Mouse (Mus musculus): ENCODE measurements around the gene Gm10638. TPM values are rescaled to one million over a fixed set of nuclear protein-coding genes. Genes with fewer than 3 reads are reported as not detected.
A peak's percentile ranks its signal among the peaks of the same experiment; 100 is the strongest.

Gm10638 gene
- polyA plus RNA-seq, 1 experiment: not detected

DNA sequence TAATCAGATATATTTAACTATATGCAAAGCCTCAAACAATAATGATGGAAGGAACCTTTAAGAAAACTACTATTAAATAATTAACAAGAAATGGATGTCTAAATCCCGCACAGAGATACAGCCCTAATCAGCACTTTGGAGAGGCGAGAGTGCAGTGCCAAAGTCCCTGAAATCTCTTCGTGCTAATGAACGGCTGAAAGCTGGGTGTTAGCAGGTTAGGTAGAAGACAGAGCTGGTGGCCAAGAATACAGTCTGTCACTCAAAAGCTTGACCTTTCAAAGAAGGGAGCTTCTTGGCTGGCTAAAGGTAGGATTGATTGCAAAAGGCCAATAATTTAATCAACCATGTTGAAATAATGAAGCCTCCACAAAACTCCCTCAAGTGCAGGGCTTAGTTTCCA is 11.3 kb upstream of the Gm10638 start:
- H3K4me3 ChIP-seq (ENCODE audit: low read depth, low read length): no peak overlapping the region

DNA sequence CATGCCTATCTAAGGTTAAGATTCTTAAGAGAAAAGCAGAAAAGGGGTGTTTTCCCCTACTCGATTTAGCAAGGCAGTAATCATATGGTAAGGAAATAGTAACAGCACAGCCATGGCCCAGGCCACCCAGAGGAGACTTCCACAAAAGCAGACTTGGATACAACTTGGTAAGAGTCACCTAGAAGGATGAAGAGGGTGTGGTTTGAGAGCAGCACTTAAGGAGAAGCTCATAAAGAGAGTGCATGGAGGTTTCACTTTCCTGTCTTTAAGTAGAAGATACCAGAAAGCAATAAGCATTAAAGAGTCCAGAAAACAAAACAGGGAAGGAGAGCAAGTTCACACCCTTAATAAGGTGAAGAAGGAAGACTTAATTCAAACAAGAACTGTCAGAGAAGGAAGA is 10.5 kb upstream of the Gm10638 start:
- H3K27me3 ChIP-seq (ENCODE audit: control insufficient read depth, insufficient read depth, low read length, poor library complexity, severe bottlenecking): no peaks in the 10 kb centered on the region; the same call in 1 of the 2 replicates
- H3K4me1 ChIP-seq (ENCODE audit: control insufficient read depth, insufficient read depth, low read length): peaks cover 1% of the 10 kb centered on the region
- TF ChIP-seq EP300 (IDR thresholded peaks at IDR 0.05; ENCODE audit: insufficient read depth, low read depth, low read length): no peak
- no peak for TF ChIP-seq CTCF (IDR thresholded peaks at IDR 0.05; ENCODE audit: low read depth, low read length)
- no peak for TF ChIP-seq POLR2A (IDR thresholded peaks at IDR 0.05; ENCODE audit: insufficient read depth, low read length)
- peaks cover 10% of the 10 kb centered on the region for H3K9me3 ChIP-seq (replicated peaks; ENCODE audit: control insufficient read depth, insufficient read depth, low read length, poor library complexity, severe bottlenecking)
- H3K27ac ChIP-seq (ENCODE audit: insufficient read depth, low read length): no peak overlapping the region; the same call in 1 of the 2 replicates
- no peak overlapping the region for H3K9ac ChIP-seq (ENCODE audit: low read depth, poor library complexity, severe bottlenecking)
- no peaks in the 10 kb centered on the region for H3K36me3 ChIP-seq (ENCODE audit: control insufficient read depth, insufficient read depth, low read length, poor library complexity, severe bottlenecking)
- no peak overlapping the region for H3K4me3 ChIP-seq (ENCODE audit: low read depth, low read length)

More for the DNA sequence above, 11.3 kb upstream of the Gm10638 start:
- Histone ChIP-seq H3K9me3 (replicated peaks; ENCODE audit: control insufficient read depth, insufficient read depth, low read length, poor library complexity, severe bottlenecking) (peaks cover 4% of the 10 kb centered on the region; the same call in 1 of the 2 replicates), H3K4me1 (ENCODE audit: control insufficient read depth, insufficient read depth, low read length) (peaks cover 1% of the 10 kb centered on the region), H3K27me3 (ENCODE audit: control insufficient read depth, insufficient read depth, low read length, poor library complexity, severe bottlenecking) (no peaks in the 10 kb centered on the region), H3K27ac (ENCODE audit: insufficient read depth, low read length) (no peak overlapping the region), H3K9ac (ENCODE audit: low read depth, poor library complexity, severe bottlenecking) (no peak overlapping the region), H3K36me3 (ENCODE audit: control insufficient read depth, insufficient read depth, low read length, poor library complexity, severe bottlenecking) (no peaks in the 10 kb centered on the region)
- TF ChIP-seq EP300 (IDR thresholded peaks at IDR 0.05; ENCODE audit: insufficient read depth, low read depth, low read length) (no peak), CTCF (IDR thresholded peaks at IDR 0.05; ENCODE audit: low read depth, low read length) (no peak)

DNA sequence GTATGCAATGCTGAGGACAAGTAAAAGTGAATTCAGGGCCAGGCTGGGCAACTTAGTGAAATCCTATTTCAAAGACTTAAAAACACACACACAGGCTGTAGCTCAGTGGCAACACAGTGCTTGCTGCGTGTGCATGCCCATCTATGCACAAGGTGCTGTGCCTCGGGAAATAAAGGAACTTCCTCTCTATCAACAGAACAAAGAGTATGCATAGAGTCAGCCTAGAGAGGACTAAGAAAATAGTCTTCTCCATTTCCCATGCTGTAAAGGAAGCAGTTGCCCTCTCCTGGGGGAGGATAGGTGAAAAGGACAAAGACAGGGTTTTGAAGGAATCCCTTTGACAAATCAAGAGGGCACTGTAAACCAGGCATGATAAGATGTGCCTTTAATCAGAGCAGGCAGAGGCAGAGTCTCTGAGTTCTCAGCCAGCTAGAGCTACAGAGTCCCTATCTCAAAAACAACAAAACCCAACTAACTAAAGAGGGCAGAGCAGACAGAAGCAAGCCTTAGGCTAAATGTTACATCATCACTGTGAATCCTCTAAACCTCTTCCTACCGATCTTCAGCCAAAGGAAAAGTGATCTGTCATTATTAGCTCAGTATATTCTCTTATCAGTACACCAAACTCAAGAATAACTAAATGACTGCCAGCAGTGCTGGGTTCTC is 9.9 kb upstream of the Gm10638 start:
- TF ChIP-seq CTCF (IDR thresholded peaks at IDR 0.05; ENCODE audit: low read depth, low read length) (no peak), EP300 (IDR thresholded peaks at IDR 0.05; ENCODE audit: insufficient read depth, low read depth, low read length) (no peak), POLR2A (IDR thresholded peaks at IDR 0.05; ENCODE audit: insufficient read depth, low read length) (no peak)

DNA sequence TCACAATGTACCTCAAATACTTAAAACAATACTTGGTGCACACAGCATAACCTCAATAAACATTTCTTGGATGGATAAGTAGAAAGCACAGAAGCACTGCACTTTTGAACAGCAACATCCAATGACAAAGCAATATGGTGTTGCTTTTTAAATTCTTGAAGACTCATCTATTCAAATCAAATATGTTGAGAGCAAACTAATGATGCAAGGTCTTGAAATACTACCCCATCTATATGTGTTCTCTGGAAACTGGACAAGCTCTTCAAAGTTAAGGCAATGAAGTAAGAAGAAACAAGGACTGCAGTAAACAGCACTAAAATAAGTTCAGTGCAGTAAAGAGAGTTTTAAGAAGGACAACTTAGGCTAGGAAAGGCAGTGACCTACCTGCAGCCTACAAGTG is 4.6 kb upstream of the Gm10638 start:
- Histone ChIP-seq H3K36me3 (ENCODE audit: control insufficient read depth, insufficient read depth, low read length, poor library complexity, severe bottlenecking) (no peaks in the 10 kb centered on the region), H3K27me3 (ENCODE audit: control insufficient read depth, insufficient read depth, low read length, poor library complexity, severe bottlenecking) (no peaks in the 10 kb centered on the region; the same call in 1 of the 2 replicates), H3K4me3 (ENCODE audit: low read depth, low read length) (no peak overlapping the region), H3K27ac (ENCODE audit: insufficient read depth, low read length) (no peak overlapping the region), H3K9ac (ENCODE audit: low read depth, poor library complexity, severe bottlenecking) (no peak overlapping the region), H3K9me3 (replicated peaks; ENCODE audit: control insufficient read depth, insufficient read depth, low read length, poor library complexity, severe bottlenecking) (peaks cover 13% of the 10 kb centered on the region), H3K4me1 (ENCODE audit: control insufficient read depth, insufficient read depth, low read length) (no peaks in the 10 kb centered on the region)
- TF ChIP-seq CTCF (IDR thresholded peaks at IDR 0.05; ENCODE audit: low read depth, low read length) (no peak), POLR2A (IDR thresholded peaks at IDR 0.05; ENCODE audit: insufficient read depth, low read length) (no peak), EP300 (IDR thresholded peaks at IDR 0.05; ENCODE audit: insufficient read depth, low read depth, low read length) (no peak)

More for the DNA sequence above, 9.9 kb upstream of the Gm10638 start:
- Histone ChIP-seq H3K27me3 (ENCODE audit: control insufficient read depth, insufficient read depth, low read length, poor library complexity, severe bottlenecking) (no peaks in the 10 kb centered on the region; the same call in 1 of the 2 replicates), H3K36me3 (ENCODE audit: control insufficient read depth, insufficient read depth, low read length, poor library complexity, severe bottlenecking) (no peaks in the 10 kb centered on the region), H3K9me3 (replicated peaks; ENCODE audit: control insufficient read depth, insufficient read depth, low read length, poor library complexity, severe bottlenecking) (peaks cover 13% of the 10 kb centered on the region), H3K4me1 (ENCODE audit: control insufficient read depth, insufficient read depth, low read length) (no peaks in the 10 kb centered on the region), H3K27ac (ENCODE audit: insufficient read depth, low read length) (peak overlapping the region; percentile 70; the same call in 1 of the 2 replicates), H3K9ac (ENCODE audit: low read depth, poor library complexity, severe bottlenecking) (no peak overlapping the region), H3K4me3 (ENCODE audit: low read depth, low read length) (no peak overlapping the region)

DNA sequence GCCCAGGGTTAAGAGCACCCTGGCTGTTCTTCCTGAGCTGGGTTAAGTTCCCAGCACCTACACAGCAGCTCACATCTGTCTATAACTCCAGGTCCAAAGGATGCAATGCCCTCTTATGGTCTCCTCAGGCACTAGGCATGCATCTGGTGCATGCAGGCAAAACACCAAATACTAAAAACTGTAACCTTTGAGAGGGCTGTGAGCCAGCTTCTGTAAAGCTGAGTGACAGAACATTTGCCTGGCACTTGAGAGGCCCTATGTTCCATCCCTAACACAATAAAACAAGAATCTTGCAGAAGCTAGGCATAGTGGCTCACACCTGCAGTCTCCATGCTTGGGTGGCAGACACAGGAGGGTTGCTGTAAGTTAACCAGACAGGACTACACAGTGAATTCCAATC is 3.9 kb upstream of the Gm10638 start:
- Histone ChIP-seq H3K9ac (ENCODE audit: low read depth, poor library complexity, severe bottlenecking) (no peak overlapping the region), H3K27me3 (ENCODE audit: control insufficient read depth, insufficient read depth, low read length, poor library complexity, severe bottlenecking) (no peaks in the 10 kb centered on the region; the same call in 1 of the 2 replicates), H3K27ac (ENCODE audit: insufficient read depth, low read length) (no peak overlapping the region), H3K36me3 (ENCODE audit: control insufficient read depth, insufficient read depth, low read length, poor library complexity, severe bottlenecking) (no peaks in the 10 kb centered on the region), H3K9me3 (replicated peaks; ENCODE audit: control insufficient read depth, insufficient read depth, low read length, poor library complexity, severe bottlenecking) (peaks cover 13% of the 10 kb centered on the region), H3K4me1 (ENCODE audit: control insufficient read depth, insufficient read depth, low read length) (no peaks in the 10 kb centered on the region), H3K4me3 (ENCODE audit: low read depth, low read length) (no peak overlapping the region)
- no peak for TF ChIP-seq EP300 (IDR thresholded peaks at IDR 0.05; ENCODE audit: insufficient read depth, low read depth, low read length)
- no peak for TF ChIP-seq CTCF (IDR thresholded peaks at IDR 0.05; ENCODE audit: low read depth, low read length)
- no peak for TF ChIP-seq POLR2A (IDR thresholded peaks at IDR 0.05; ENCODE audit: insufficient read depth, low read length)

DNA sequence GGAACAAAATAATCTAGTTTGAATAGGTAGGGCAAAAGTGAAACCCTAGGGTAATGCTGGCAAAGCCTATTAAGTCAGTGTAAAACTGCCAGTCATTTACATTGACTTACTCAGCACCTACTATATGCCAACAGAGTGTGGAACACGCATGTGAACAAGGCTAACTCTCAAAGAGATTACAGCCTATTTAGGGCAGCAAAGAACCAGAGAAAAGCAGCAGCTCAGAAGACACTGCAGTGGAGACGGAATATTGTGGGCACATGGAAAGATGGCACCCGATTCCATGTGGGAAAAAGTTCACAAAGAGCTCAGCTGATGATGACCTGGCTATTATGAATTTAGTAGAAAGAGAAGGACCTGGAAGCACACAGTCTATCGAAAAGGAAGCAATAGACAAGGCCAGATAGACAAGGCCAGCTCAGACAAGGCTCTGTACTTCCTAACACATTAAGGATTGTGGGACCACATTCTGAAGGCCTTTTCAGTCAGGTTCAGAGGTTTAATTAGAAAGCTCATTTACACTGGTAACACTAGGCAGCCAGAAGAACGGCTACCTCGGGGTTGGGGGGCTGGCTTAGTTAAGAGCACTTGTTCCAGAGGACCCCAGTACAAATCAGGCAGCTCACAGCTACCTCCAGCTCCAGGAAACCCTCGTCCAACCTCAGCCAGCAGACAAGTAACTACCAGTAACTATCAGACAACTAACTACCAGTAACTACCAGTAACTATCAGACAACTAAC is 2.7 kb upstream of the Gm10638 start:
- Histone ChIP-seq H3K4me3 (ENCODE audit: low read depth, low read length) (no peak overlapping the region), H3K9me3 (replicated peaks; ENCODE audit: control insufficient read depth, insufficient read depth, low read length, poor library complexity, severe bottlenecking) (peaks cover 13% of the 10 kb centered on the region), H3K27me3 (ENCODE audit: control insufficient read depth, insufficient read depth, low read length, poor library complexity, severe bottlenecking) (no peaks in the 10 kb centered on the region; the same call in 1 of the 2 replicates), H3K4me1 (ENCODE audit: control insufficient read depth, insufficient read depth, low read length) (no peaks in the 10 kb centered on the region), H3K27ac (ENCODE audit: insufficient read depth, low read length) (no peak overlapping the region), H3K36me3 (ENCODE audit: control insufficient read depth, insufficient read depth, low read length, poor library complexity, severe bottlenecking) (no peaks in the 10 kb centered on the region), H3K9ac (ENCODE audit: low read depth, poor library complexity, severe bottlenecking) (no peak overlapping the region)
- no peak for TF ChIP-seq POLR2A (IDR thresholded peaks at IDR 0.05; ENCODE audit: insufficient read depth, low read length)
- TF ChIP-seq CTCF (IDR thresholded peaks at IDR 0.05; ENCODE audit: low read depth, low read length): no peak
- TF ChIP-seq EP300 (IDR thresholded peaks at IDR 0.05; ENCODE audit: insufficient read depth, low read depth, low read length): no peak

Measured in ES-Bruce4 (cell line).